ENCODE assay signal across 14 mouse cellular contexts in genomic region chr8:45775481-45775880, GRCm38 (mm10).
DNase-seq lines count a peak whose midpoint lies in the region.
"Had no signal": no experiment of that assay in that cellular context is flagged by ENCODE, and none has a peak within 500 bp of the region (broad histone marks: within the 10 kb centered on the region; RNA-seq: fewer than 3 reads in every experiment).

No protein-coding gene starts in this region.

- DNase-seq in cerebellum, postnatal 10 days = peak; percentile 78
- no peak for DNase-seq in cerebellum, postnatal 25 days
- peak; percentile 52 to 73 for DNase-seq in cerebellum, postnatal 14 days
- no peak for DNase-seq in cerebellum, adult 11 months
- DNase-seq: adrenal gland, adult 2 months; adrenal gland, adult 8-10 months; adrenal gland, postnatal 10 days; adrenal gland, postnatal 14 days; adrenal gland, postnatal 25 days; adrenal gland, postnatal 36 days; B cell, adult 2 months; cerebellum, adult 11-12 months; cerebellum, adult 18-20 months; cerebellum, adult 2 months had no signal

Comparison
In these comparisons a context has a peak if more than half of its experiments do, and no peak if none do; other contexts are left out.
1. DNase-seq: peak in cerebellum, postnatal 10 days (2 of 2) and cerebellum, postnatal 14 days (2 of 2); none in cerebellum, postnatal 25 days (0 of 2) and cerebellum, adult 11 months (single experiment).